Mouse (Mus musculus): Measurements from ENCODE around the gene Prr13. TPM values are rescaled to one million over a fixed set of nuclear protein-coding genes. Genes with fewer than 3 reads are reported as not detected.

Prr13 gene
- total and polyA plus RNA-seq, 3 experiments: 22.8 to 75.5 (median 23.2) TPM

GRCm38 (mm10) chr15:102461430-102462075, 2.7 kb downstream of the Prr13 start:
- 64% methylated on average over 9 of the region's 9 CpGs for WGBS
- Histone ChIP-seq H3K4me1 (ENCODE audit: control insufficient read depth, insufficient read depth, low read length) (peaks cover 7% of the 10 kb centered on the region; the same call in 1 of the 2 replicates), H3K36me3 (ENCODE audit: control insufficient read depth, insufficient read depth, low read length) (no peaks in the 10 kb centered on the region), H3K27me3 (ENCODE audit: control insufficient read depth, insufficient read depth, low read length) (no peaks in the 10 kb centered on the region), H3K79me2 (replicated peaks; ENCODE audit: control insufficient read depth, insufficient read depth, low read length) (no peaks in the 10 kb centered on the region), H3K27ac (peak overlapping the region; percentile 80), H3K9ac (ENCODE audit: low read depth, low read length) (no peak overlapping the region), H3K4me3 (no peak overlapping the region)
- DNase-seq: no peak
- TF ChIP-seq EP300 (IDR thresholded peaks at IDR 0.05; ENCODE audit: insufficient read depth, low read depth, low read length) (no peak), POLR2A (IDR thresholded peaks at IDR 0.05; ENCODE audit: insufficient read depth, low read depth, low read length) (no peak), CTCF (IDR thresholded peaks at IDR 0.05) (no peak)
- intact Hi-C loops (cut with DNase I): no loop called here

GRCm38 (mm10) chr15:102463666-102464065, 4.8 kb downstream of the Prr13 start:
- H3K4me3 ChIP-seq: no peak overlapping the region
- H3K79me2 ChIP-seq (replicated peaks; ENCODE audit: control insufficient read depth, insufficient read depth, low read length): no peaks in the 10 kb centered on the region
- H3K9ac ChIP-seq (ENCODE audit: low read depth, low read length): no peak overlapping the region
- no peaks in the 10 kb centered on the region for H3K27me3 ChIP-seq (ENCODE audit: control insufficient read depth, insufficient read depth, low read length)
- intact Hi-C loops (cut with DNase I): no loop called here
- H3K4me1 ChIP-seq (ENCODE audit: control insufficient read depth, insufficient read depth, low read length): peaks cover 4% of the 10 kb centered on the region; the same call in 1 of the 2 replicates
- DNase-seq: no peak
- no peaks in the 10 kb centered on the region for H3K36me3 ChIP-seq (ENCODE audit: control insufficient read depth, insufficient read depth, low read length)
- TF ChIP-seq EP300 (IDR thresholded peaks at IDR 0.05; ENCODE audit: insufficient read depth, low read depth, low read length) (no peak), CTCF (IDR thresholded peaks at IDR 0.05) (peak; percentile 56)
- H3K27ac ChIP-seq: no peak overlapping the region

DNA sequence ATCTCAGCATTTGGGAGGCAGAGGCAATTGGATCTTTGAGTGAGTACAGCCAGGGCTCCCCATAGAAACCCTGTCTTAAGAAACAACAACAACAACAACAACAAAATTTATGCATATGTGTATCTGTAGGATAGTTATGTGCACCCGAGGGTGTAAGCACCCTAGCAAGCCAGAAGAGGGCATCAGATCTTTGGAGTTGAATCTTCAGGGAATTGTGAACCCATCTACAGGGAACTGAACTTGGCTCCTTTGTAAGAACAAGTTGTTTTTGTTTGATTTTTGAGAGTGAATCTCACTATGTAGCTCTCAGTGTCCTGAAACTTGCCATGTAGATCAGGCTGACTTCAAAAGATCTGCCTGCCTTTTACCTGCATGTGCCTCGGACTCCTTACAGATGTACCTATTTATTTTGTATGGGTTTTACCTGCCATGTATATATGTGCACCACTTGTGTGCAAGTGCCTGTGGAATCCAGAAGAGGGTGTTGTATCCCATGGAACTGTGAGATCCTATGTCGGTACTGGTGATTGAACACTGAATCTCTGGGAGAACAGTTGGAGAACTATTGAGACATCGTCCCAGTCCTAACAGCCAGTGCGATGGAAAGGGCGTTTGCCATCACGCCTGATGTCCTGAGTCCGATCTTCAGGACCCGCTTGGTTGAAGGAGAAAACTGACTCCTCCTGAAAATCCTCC, 10.0 kb downstream of the Prr13 start:
- Histone ChIP-seq H3K27ac (no peak overlapping the region), H3K27me3 (ENCODE audit: control insufficient read depth, insufficient read depth, low read length) (no peaks in the 10 kb centered on the region), H3K79me2 (replicated peaks; ENCODE audit: control insufficient read depth, insufficient read depth, low read length) (no peaks in the 10 kb centered on the region; the same call in 1 of the 2 replicates), H3K4me1 (ENCODE audit: control insufficient read depth, insufficient read depth, low read length) (peaks cover 8% of the 10 kb centered on the region), H3K36me3 (ENCODE audit: control insufficient read depth, insufficient read depth, low read length) (peaks cover 17% of the 10 kb centered on the region), H3K9ac (ENCODE audit: low read depth, low read length) (no peak overlapping the region), H3K4me3 (no peak overlapping the region)
- TF ChIP-seq EP300 (IDR thresholded peaks at IDR 0.05; ENCODE audit: insufficient read depth, low read depth, low read length): no peak
- 0 out of 2 replicates have a peak, but pooled peaks have one; percentile 6 for TF ChIP-seq CTCF (IDR thresholded peaks at IDR 0.05)
- no peak for DNase-seq
- intact Hi-C loops (cut with DNase I): no loop called here
- 96% methylated on average over 9 of the region's 9 CpGs for WGBS

DNA sequence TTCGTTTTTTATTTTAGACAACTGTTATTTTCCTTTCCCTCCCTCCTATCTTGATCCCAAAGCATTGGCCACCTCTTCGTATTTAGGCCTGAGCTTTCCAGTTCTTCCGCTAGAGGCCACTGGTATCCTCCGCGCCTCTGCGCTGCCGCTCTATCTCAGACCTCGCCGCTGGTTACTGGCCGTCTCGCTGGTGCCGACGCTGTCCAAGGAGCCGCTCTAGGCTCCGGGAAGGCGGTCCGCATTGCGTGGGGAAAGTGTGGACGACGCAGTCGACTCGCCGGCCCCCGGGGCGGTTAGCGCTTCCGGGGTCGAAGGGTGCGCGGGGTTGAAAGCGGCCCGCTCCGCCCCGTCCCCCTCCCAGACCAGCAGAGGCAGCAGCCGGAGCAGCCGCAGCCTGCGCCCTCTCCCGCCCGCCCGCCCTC, 11.4 kb downstream of the Prr13 start, which contains the start of gene Pcbp2:
Gene Pcbp2 (plus strand): TSS at position 357 of the 422 bp plus-strand sequence.
- Histone ChIP-seq H3K36me3 (ENCODE audit: control insufficient read depth, insufficient read depth, low read length) (peaks cover 23% of the 10 kb centered on the region), H3K27ac (peak within 1 kb of the TSS; percentile 98), H3K27me3 (ENCODE audit: control insufficient read depth, insufficient read depth, low read length) (no peaks in the 10 kb centered on the region), H3K9ac (ENCODE audit: low read depth, low read length) (peak within 1 kb of the TSS; percentile 83), H3K79me2 (replicated peaks; ENCODE audit: control insufficient read depth, insufficient read depth, low read length) (no peaks in the 10 kb centered on the region; the same call in 1 of the 2 replicates), H3K4me3 (peak within 1 kb of the TSS; percentile 95), H3K4me1 (ENCODE audit: control insufficient read depth, insufficient read depth, low read length) (peaks cover 8% of the 10 kb centered on the region)
- peak; percentile 94 to 98 for DNase-seq
- WGBS: under 1% methylated on average over 34 of the region's 40 CpGs
- TF ChIP-seq EP300 (IDR thresholded peaks at IDR 0.05; ENCODE audit: insufficient read depth, low read depth, low read length) (peak; percentile 83), POLR2A (IDR thresholded peaks at IDR 0.05; ENCODE audit: insufficient read depth, low read depth, low read length) (peak; percentile 48; the same call in 1 of the 2 replicates), CTCF (IDR thresholded peaks at IDR 0.05) (peak; percentile 98; the same call in 1 of the 2 replicates)
- intact Hi-C loops (cut with DNase I): loop anchor here (2.0 kb wide), 1 partner anchor 49 kb away; the partner anchor contains the start of gene Tarbp2

GRCm38 (mm10) chr15:102470605-102471294, 11.9 kb downstream of the Prr13 start:
- TF ChIP-seq EP300 (IDR thresholded peaks at IDR 0.05; ENCODE audit: insufficient read depth, low read depth, low read length) (no peak), CTCF (IDR thresholded peaks at IDR 0.05) (peak; percentile 43), POLR2A (IDR thresholded peaks at IDR 0.05; ENCODE audit: insufficient read depth, low read depth, low read length) (peak; percentile 21; the same call in 1 of the 2 replicates)
- 1% methylated on average over 44 of the region's 67 CpGs for WGBS
- peak overlapping the region; percentile 98 for H3K27ac ChIP-seq
- no peaks in the 10 kb centered on the region for H3K27me3 ChIP-seq (ENCODE audit: control insufficient read depth, insufficient read depth, low read length)
- H3K4me1 ChIP-seq (ENCODE audit: control insufficient read depth, insufficient read depth, low read length): peaks cover 8% of the 10 kb centered on the region
- H3K4me3 ChIP-seq: peak overlapping the region; percentile 95
- H3K9ac ChIP-seq (ENCODE audit: low read depth, low read length): peak overlapping the region; percentile 83
- DNase-seq: peak; percentile 88
- no peaks in the 10 kb centered on the region; the same call in 1 of the 2 replicates for H3K79me2 ChIP-seq (replicated peaks; ENCODE audit: control insufficient read depth, insufficient read depth, low read length)
- intact Hi-C loops (cut with DNase I): loop anchor here (2.0 kb wide), 1 partner anchor 48 kb away; the partner anchor contains the start of gene Tarbp2
- H3K36me3 ChIP-seq (ENCODE audit: control insufficient read depth, insufficient read depth, low read length): peaks cover 23% of the 10 kb centered on the region
